Mouse (Mus musculus) gastrocnemius, adult 2 months (tissue): ENCODE data around the gene Gm10073. TPM values are rescaled to one million over a fixed set of nuclear protein-coding genes. Genes with fewer than 3 reads are reported as not detected.
"Not testable (repeated sequence)": the region's sequence is repeated elsewhere in the genome, so short reads cannot be mapped to it uniquely, and the experiment has no call there.

Source experiments
- DNase-seq: peaks from one replicate; pipeline ENCODE4 v3.0.0; 2022
- H3K27ac ChIP-seq: fragments of 200-600 bp; 2 replicates; pipeline ENCODE4 v1.8.1; 2022; ENCODE audit warnings: mild to moderate bottlenecking
- H3K4me3 ChIP-seq: fragments of 200-600 bp; 2 replicates; pipeline ENCODE4 v1.8.1; 2022; ENCODE audit warnings: mild to moderate bottlenecking, moderate library complexity
- CTCF ChIP-seq: fragments of 200-600 bp; IDR thresholded peaks from 2 replicates; pipeline ENCODE4 v1.8.1; 2022; ENCODE audit warnings: antibody characterized with exemption, mild to moderate bottlenecking, moderate library complexity
- intact Hi-C: fragments of 180-260 bp; cut with DNase I; formaldehyde crosslinking; loops from one replicate; pipeline ENCODE4 v1.15.1; 2025
- total RNA-seq, 2 experiments: library from RNA; stranded (reverse); gene quantifications; 2 replicates each; pipeline ENCODE4 v1.2.3; 2021

Gene Gm10073
- total RNA-seq, 2 experiments from 2014 or later, result 92.2 to 103 TPM

GRCm38 (mm10) chr8:106588443-106589431 lies 15.5 kb upstream of the Gm10073 start:
- Histone ChIP-seq H3K4me3 (no peak overlapping the region), H3K27ac (no peak overlapping the region)
- TF ChIP-seq CTCF, result no peak
- intact Hi-C loops, result no loop called here
- no peak for DNase-seq

- Histone ChIP-seq H3K4me3 (no peak overlapping the region), H3K27ac (no peak overlapping the region)
- no peak for TF ChIP-seq CTCF
- intact Hi-C loops, result no loop called here
- DNase-seq, result no peak
These were observed 13.6 kb upstream of the Gm10073 start for GRCm38 (mm10) chr8:106586896-106587295.

- no peak overlapping the region for H3K4me3 ChIP-seq
- H3K27ac ChIP-seq, result no peak overlapping the region
- no peak for DNase-seq
- TF ChIP-seq CTCF, result no peak
- intact Hi-C loops, result no loop called here
These were observed 12.4 kb upstream of the Gm10073 start for GRCm38 (mm10) chr8:106585671-106586037.

DNA sequence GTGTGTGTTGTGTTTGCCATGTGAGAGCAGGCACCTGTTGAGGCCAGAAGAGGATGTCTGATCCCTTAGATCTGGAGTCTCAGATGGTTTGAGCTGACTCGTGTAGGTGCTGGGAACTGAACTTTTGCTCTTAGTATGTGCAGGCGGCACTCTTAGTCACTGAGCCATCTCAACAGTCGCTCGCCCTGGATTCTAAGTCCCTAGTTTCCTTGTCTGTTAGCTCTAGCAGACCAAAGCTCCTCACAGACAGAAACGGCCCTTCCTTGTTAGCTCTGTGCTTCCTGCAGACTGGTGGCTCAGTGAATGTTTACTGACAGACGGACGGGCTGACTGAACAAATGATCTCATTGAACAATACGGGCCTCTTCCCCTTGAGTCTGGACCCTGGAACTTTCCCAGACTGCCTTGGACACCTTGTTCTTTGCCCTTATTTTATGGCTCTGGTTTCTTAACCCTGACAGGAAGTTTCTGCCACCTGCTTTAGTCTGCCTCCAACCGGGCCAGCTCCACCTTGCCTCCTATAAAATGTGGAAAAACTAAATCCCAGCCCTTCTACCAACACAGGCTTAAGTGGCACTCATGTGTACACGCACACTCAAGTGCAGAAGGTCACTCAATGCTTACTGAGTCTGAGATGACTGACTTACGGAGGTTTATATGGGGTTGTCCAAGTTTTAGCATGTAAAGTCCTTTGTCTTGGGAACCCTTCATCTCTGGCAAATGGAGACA lies 11.8 kb upstream of the Gm10073 start:
- intact Hi-C loops, result no loop called here
- TF ChIP-seq CTCF, result no peak
- H3K27ac ChIP-seq, result no peak overlapping the region
- H3K4me3 ChIP-seq, result no peak overlapping the region
- DNase-seq, result no peak

- no peak overlapping the region for H3K4me3 ChIP-seq
- no peak for DNase-seq
- intact Hi-C loops, result no loop called here
- no peak for TF ChIP-seq CTCF
- H3K27ac ChIP-seq, result no peak overlapping the region
These were observed 8.3 kb upstream of the Gm10073 start for GRCm38 (mm10) chr8:106581344-106582088.

GRCm38 (mm10) chr8:106579510-106579909 lies 6.2 kb upstream of the Gm10073 start:
- intact Hi-C loops, result no loop called here
- DNase-seq, result no peak
- Histone ChIP-seq H3K27ac (no peak overlapping the region), H3K4me3 (no peak overlapping the region)
- no peak for TF ChIP-seq CTCF

GRCm38 (mm10) chr8:106576849-106577555 lies 3.7 kb upstream of the Gm10073 start:
- Histone ChIP-seq H3K27ac (peak overlapping the region; percentile 40; the same call in 1 of the 2 replicates), H3K4me3 (no peak overlapping the region)
- intact Hi-C loops, result no loop called here
- peak; percentile 44 for DNase-seq
- TF ChIP-seq CTCF, result no peak

GRCm38 (mm10) chr8:106574283-106574682 lies 1.0 kb upstream of the Gm10073 start:
- Histone ChIP-seq H3K27ac (no peak overlapping the region), H3K4me3 (no peak overlapping the region)
- no peak for TF ChIP-seq CTCF
- intact Hi-C loops, result no loop called here
- DNase-seq, result no peak

- H3K4me3 ChIP-seq, intact Hi-C loops, DNase-seq, H3K27ac ChIP-seq: not testable (repeated sequence)
These were observed 1.1 kb downstream of the Gm10073 start for GRCm38 (mm10) chr8:106572175-106572574.

DNA sequence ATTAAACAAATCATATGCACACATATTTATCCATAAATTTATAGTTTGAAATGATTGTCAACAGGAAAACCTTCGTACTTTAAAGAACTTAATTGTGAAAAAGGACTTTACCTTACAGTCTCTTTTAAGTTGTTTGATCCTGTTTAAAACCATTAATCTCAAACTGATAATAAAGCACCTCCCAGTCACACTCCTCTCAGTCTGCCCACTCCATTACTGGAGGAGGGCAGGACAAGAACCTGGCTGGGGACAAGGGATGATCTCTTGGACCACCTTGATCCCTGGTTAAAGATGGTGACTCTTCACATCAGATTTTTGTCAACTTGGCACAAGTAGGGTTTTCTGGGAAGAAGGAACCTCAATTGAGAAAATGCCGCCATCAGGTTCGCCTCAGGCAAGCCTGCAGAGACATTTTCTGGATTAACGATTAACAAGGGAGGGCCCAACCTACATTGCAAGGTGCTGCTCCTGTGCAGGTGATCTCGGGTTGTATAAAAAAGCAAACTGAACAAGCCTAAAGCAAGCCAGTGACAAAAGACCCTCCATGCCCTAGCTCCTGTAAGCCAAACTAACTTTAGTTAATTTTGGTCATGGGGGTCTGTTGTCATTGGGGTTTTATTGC lies 1.6 kb downstream of the Gm10073 start:
- no peak for DNase-seq
- intact Hi-C loops, result no loop called here
- no peak overlapping the region for H3K27ac ChIP-seq
- no peak overlapping the region for H3K4me3 ChIP-seq
- no peak for TF ChIP-seq CTCF

DNA sequence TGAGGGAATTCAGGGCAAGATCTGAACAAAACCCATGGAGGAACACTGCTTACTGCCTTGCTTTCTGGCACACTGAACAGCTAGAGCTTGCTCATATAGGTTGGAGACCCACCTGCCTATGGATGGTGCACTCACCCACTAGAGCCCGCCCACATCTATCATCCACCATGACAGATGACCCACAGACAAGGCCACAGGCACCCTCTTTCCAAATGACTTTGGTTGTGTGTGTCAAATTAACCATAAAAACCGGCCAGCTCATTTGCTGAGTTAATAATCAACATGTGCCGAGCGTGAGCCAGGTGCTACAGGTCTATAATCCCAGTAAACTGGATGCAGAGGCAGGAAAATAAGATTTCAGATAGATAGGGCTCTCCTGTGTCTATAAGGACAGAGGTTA lies 2.9 kb downstream of the Gm10073 start:
- Histone ChIP-seq H3K4me3 (no peak overlapping the region), H3K27ac (no peak overlapping the region)
- TF ChIP-seq CTCF, result no peak
- no peak for DNase-seq
- intact Hi-C loops, result no loop called here

DNA sequence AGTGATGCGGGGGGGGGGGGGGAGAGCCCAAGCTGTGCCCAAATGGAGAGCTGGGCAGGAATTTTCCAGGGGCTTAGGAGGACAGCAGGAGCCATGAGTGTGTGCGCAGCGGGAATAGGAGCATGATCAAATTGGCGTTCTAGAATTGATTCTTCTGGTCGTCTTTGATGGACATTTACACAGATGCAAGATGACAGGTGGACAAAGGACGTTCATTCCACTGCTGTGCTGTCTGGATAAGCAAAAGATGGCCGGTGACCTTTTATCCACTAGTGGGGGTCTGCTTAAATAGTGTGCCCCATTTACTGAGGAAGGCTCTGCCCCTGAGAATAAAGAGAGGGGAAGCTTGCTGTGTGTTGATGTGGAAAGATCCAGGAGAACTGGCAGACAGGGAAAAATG lies 4.3 kb downstream of the Gm10073 start:
- intact Hi-C loops, result no loop called here
- DNase-seq, result no peak
- TF ChIP-seq CTCF, result no peak
- Histone ChIP-seq H3K27ac (no peak overlapping the region), H3K4me3 (no peak overlapping the region)
